In genomic region chr7:24598121-24598520, GRCm38 (mm10) we compare ENCODE assay signal across 18 mouse cellular contexts. TPM values are rescaled to one million over a fixed set of nuclear protein-coding genes. Genes with fewer than 3 reads are reported as not detected.
"Had no signal": no experiment of that assay in that cellular context is flagged by ENCODE, and none has a peak within 500 bp of the region (broad histone marks: within the 10 kb centered on the region; RNA-seq: fewer than 3 reads in every experiment).

No protein-coding gene starts in this region.

- H3K9me3 ChIP-seq: neural tube, embryonic 15.5 days; stomach, embryonic 15.5 days had no signal

- H3K27ac ChIP-seq: neural tube, embryonic 15.5 days; stomach, embryonic 15.5 days; stomach, postnatal 0 days had no signal

- H3K27me3 ChIP-seq: stomach, embryonic 15.5 days had no signal

- H3K4me3 ChIP-seq: neural tube, embryonic 15.5 days; stomach, embryonic 15.5 days had no signal

- DNase-seq: retina, postnatal 1 day; right cerebral cortex, adult 18-20 months; right cerebral cortex, postnatal 14 days; right cerebral cortex, postnatal 25 days; right cerebral cortex, postnatal 4 days; spleen, adult 18-20 months; thymus, adult 18-20 months; thymus, adult 2 months; thymus, postnatal 14 days; thymus, postnatal 25 days; thymus, postnatal 36 days; thymus, postnatal 4 days had no signal

- H3K9ac ChIP-seq: neural tube, embryonic 15.5 days; stomach, embryonic 15.5 days had no signal

- H3K36me3 ChIP-seq: neural tube, embryonic 15.5 days; stomach, embryonic 15.5 days had no signal

- H3K4me2 ChIP-seq: neural tube, embryonic 15.5 days; stomach, embryonic 15.5 days had no signal

RNA-seq across cellular contexts. Expression of gene Zfp575, which starts 10.7 kb away (rescaled TPM):
- total RNA-seq: neutrophil, adult 5-6 weeks had no signal

RNA-seq across cellular contexts. Expression of gene Phldb3, which starts 12.4 kb away (rescaled TPM):
- polyA plus RNA-seq: neural tube, embryonic 14.5 days; neural tube, embryonic 15.5 days had no signal

RNA-seq across cellular contexts. Expression of gene Lypd3, which starts 38.2 kb away (rescaled TPM):
- total RNA-seq: neutrophil, adult 5-6 weeks had no signal
- polyA plus RNA-seq: spleen, adult 2 months had no signal
